Mouse (Mus musculus) cortical plate, adult 2 months (tissue): ENCODE results near the gene Foxl2.
A peak's percentile ranks its signal among the peaks of the same experiment; 100 is the strongest.

Experiments used
- CTCF ChIP-seq: fragments of 200-500 bp; IDR thresholded peaks from 2 replicates; pipeline ENCODE4 v1.5.1; 2011; ENCODE audit warnings: mild to moderate bottlenecking, control low read depth, low read length; ENCODE audit not compliant: insufficient read depth; ENCODE audit errors: extremely low read depth
- POLR2A ChIP-seq: fragments of 200-500 bp; IDR thresholded peaks from 2 replicates; pipeline ENCODE4 v1.6.1; 2011; ENCODE audit warnings: mild to moderate bottlenecking, low read length, control low read depth; ENCODE audit not compliant: insufficient read depth; ENCODE audit errors: extremely low read depth

- peak; percentile 31; the same call in 1 of the 2 replicates for TF ChIP-seq CTCF
- no peak for TF ChIP-seq POLR2A
Observed at GRCm38 (mm10) chr9:98939290-98939689, 15.8 kb upstream of the Foxl2 start.
